Mouse (Mus musculus) embryo, embryonic 10.5 days (tissue): ENCODE measurements at regions not wholly inside any gene's neighbourhood (a gene's known extent, or its start where the extent isn't known, plus 50 kb on each side); places are given as distances from the start of the nearest gene placed in this dataset.
"Not testable (repeated sequence)": the region's sequence is repeated elsewhere in the genome, so short reads cannot be mapped to it uniquely, and the experiment has no call there.

Experiments used
- DNase-seq: peaks from one replicate; pipeline ENCODE4 v3.0.0-alpha.2; 2015; ENCODE audit warnings: low spot score

DNA sequence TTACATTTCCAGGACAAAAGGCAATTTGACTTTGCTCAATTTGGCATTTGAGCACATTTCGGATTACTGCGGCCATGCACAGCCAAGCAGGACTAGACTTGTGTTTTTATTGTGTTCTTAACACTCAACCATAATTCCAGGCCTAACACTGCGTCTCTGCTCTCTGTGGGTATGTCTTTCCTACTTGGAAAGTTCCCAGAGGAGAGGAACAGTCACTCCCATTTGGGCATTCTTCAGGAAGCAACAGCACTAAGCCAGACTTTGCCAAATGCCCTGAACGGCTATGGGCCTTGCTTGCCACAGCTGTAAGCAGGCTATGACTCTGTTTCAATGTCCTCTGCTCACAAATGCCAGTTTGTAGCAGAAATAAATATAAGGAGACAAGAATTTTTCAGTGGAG lies 56.5 kb upstream of the Pdk3 start:
- no peak for DNase-seq

DNA sequence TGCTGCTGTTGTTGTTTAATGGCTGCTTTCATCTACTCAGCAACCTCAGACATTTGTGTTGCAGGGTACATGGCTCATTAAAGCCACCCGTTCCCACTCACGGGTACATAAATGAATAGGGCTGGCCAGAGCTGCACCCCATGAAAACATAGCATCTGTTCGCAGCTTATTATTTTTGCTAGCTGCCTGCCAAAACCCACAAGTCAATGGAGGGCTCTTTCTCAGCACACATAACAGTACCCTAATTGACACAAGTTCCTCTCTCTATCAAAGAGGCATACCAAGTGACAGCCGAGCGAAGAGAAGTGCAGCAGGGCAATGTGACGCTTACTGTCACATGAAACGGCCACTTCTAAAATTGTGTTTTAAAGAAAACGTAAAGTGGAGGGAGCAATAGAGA lies 57.0 kb upstream of the Pdk3 start:
- no peak for DNase-seq

DNA sequence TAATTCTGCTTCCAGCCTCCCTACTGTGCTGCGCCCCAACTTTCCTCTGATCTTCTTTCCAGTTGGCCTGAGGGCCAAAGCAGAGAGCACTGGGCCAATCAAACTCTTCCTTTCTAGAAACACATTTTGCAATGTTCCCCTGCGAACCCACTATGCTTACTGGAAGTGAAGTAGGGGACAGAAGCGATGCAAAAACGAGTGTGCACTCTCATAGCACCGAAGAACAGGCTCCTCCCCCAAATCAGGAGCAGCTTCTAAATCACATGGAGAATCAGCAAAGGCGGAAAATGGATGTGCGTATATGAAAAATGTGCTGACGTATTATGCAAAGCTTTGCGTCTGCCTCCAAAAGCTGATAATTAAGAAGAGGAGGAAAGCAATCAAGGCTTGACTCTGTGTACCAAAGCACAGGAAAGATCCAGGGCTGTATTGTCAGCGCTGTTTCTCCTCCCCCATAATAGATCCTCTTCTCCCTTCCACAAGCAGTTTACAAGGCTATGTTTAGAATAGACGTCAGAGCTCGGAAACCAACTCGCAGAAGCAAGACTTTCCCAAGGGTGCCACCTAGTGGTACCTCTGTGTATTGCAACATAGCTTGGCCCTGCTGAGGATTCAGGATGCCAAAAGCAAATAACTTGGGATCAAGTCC lies 57.5 kb upstream of the Pdk3 start:
- DNase-seq, result peak; percentile 85

DNA sequence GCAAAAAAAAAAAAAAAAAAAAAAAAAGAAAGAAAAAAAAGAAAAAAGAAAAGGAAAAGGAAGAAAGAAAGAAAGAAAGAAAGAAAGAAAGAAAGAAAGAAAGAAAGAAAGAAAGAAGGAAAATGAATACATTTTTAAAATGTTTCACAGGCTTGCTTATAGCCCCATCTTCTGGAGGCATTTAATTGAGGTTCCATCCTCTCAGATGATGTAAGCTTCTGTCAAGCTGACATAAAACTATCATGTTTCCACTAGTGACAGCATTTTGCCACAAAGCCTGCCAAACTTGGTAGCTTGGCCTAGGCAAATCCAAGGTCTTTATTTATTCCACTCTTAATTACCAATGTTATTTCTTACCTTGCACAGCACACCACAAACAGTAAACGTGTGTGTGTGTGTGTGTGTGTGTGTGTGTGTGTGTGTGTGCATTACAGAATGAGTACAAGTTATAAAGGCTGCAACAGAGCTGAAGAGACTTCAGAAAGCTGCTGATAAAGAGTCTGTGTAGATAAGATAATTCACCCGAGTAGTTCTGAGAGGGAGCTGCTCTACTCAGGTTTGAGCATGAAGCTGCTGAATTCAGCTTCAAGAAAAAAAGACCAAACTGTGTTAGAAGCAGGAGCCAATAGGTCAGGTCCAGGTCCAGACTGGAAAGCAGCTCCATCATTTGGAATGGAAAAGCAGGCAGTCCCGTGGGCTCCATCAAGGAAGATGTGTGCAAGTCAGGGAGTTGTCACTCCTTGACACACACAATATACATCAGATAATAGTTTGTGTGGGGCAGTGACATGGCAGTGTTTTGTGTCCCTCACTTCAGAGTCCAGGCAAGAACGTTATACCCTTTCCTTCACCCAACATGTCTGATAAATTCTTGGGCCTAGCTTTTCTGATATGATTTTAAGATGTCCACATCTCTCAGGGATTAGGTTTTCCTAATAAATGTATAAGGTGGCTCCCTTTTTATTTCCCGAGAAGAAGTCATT lies 65.1 kb upstream of the Pdk3 start:
- no peak for DNase-seq

DNA sequence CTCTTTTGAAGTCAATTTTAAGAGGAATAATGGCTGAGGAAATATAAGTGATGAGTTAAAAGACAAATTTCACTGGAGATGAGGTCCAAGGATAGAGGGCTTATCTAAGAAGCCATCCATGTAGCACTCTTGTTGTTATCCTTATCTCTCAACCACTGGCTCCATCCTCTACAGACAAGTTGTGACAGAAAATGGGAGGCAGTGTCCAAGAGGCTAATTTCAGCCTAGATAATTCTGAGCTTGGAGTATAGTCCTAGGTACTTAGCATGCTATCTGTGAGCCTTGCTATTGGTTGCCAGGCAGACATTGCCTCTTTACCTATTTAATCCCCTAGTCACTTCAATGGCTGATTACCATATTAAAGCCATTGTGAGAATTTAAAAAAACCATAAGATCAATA lies 65.2 kb upstream of the AU015836 start:
- DNase-seq, result no peak

DNA sequence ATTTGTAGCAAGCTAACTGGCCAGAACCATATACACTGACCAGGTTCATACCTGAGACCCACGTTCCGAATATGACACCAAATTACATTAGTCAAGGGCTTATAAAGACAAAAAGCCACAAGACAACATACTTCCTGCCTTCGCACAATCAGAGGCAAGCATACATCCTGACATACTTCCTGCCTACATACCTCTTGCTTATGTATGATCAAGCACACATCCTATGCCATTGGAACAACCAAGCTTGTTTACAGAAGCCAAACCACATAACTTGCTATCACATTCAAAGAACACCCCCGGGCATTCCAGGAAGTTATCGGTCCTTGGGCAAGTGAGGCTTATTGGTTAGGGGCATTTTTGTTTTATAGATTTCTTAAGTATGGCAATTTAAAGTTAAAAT lies 62.9 kb upstream of the AU015836 start:
- no peak for DNase-seq

DNA sequence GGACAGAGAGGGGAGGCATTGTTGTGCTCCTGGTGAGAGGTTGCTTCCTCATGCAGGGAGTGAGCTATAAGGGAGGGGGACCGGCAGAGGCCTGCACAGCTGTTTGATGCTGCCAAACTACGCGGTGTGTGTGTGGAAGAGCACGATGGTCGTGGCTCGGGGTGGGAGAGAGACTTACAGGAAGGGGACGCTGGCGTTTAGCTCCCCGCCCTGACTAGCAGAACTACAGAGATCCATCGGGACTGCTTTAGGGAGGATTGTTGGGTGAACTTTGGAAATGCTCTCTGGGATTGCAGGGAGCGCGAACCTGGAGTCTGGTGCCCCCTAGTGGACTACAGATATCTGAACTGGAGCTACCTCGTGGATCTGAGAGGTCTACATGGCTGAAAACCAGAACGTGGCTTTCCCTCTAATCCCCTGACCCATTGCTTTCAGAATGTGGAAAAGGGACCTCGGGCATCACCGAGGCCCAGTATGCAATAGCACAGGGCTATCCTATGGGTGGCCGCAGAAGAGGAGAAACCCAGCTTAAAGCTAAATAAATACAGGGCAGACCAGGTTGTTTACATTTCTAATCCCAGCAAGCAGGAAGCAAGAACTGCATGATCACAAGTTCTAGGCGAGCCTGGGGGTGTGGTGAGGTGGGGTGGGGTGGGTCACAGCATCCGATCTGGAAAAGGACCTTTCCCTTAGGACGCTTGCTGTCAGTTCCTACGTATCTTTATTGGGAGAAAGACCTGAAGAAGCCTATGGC lies 57.2 kb upstream of the AU015836 start:
- DNase-seq, result peak; percentile 78

DNA sequence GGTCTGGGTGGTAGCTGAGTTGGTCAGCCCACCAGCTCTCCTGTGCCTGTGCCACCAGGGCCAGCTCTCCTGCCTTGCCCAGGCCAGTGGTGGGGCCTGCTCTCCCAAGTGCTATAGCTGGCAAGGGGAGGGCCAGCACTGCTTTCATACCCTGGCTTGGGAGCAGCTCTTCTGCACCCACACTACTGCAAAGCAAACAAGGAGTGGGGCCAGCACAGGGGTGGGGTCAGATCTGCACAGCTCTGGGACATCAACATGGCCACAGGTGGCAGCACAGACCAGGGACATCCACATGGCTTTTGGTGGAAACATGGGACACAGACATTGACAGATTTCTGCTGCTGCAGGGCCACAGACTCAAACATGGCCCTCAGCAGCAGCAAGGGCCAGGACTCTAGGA lies 52.9 kb upstream of the AU015836 start:
- no peak for DNase-seq

DNA sequence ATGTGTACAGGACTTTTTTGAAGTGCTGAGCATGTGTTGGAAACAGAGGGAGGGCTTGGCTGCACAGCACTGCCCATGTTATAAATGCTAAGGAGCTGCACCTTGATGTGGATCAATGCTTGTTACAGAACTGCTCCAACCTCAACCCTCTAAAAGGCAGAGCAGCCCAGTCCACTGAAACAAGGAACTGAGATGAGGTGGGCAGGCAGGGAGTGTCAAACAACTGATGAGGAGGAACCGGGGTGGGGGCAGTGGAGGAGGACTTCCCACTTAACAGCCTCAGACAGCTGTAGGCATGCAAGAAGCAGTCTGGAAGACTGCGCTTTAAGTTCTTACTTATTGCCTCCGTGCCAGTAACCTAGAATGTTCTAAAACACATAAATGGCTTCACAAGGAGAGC lies 51.1 kb upstream of the AU015836 start:
- DNase-seq, result not testable (repeated sequence)
